Mouse (Mus musculus): ENCODE data around the gene Cox7b. TPM values are rescaled to one million over a fixed set of nuclear protein-coding genes. Genes with fewer than 3 reads are reported as not detected.
"Not testable (repeated sequence)": the region's sequence is repeated elsewhere in the genome, so short reads cannot be mapped to it uniquely, and the experiment has no call there.

Gene Cox7b
- 190 and 306 TPM in 2 replicates for polyA plus RNA-seq (2012; rRNA removed)

GRCm38 (mm10) chrX:106015571-106016322 lies at the start of gene Cox7b:
TSS of gene Cox7b (plus strand) at chrX:106015700.
- DNase-seq (ENCODE audit: low read depth) = peak; percentile 54

- DNase-seq (ENCODE audit: low read depth) = no peak
Measured at GRCm38 (mm10) chrX:106001605-106002004, 13.9 kb upstream of the Cox7b start.

- DNase-seq (ENCODE audit: low read depth) = no peak
Measured at GRCm38 (mm10) chrX:106010762-106011161, 4.7 kb upstream of the Cox7b start.

- DNase-seq (ENCODE audit: low read depth) = no peak
Measured at GRCm38 (mm10) chrX:106011465-106012159, 3.9 kb upstream of the Cox7b start, which contains the start of gene Magt1. TSS of gene Magt1 (minus strand) at chrX:106011906.

GRCm38 (mm10) chrX:106012559-106012958 lies 2.9 kb upstream of the Cox7b start:
- no peak for DNase-seq (ENCODE audit: low read depth)

- no peak for DNase-seq (ENCODE audit: low read depth)
Measured at GRCm38 (mm10) chrX:106013217-106013616, 2.3 kb upstream of the Cox7b start.

GRCm38 (mm10) chrX:106014741-106015377 lies 641 bp upstream of the Cox7b start:
- not testable (repeated sequence) for DNase-seq (ENCODE audit: low read depth)

- DNase-seq (ENCODE audit: low read depth) = no peak
Measured at GRCm38 (mm10) chrX:106017102-106017501, 1.6 kb downstream of the Cox7b start.

- no peak for DNase-seq (ENCODE audit: low read depth)
Measured at GRCm38 (mm10) chrX:106017516-106017915, 2.0 kb downstream of the Cox7b start.

- DNase-seq (ENCODE audit: low read depth) = no peak
Measured at GRCm38 (mm10) chrX:106026418-106027342, 11.2 kb downstream of the Cox7b start, which contains the start of gene Atp7a. TSS of gene Atp7a (plus strand) at chrX:106027276.

- no peak for DNase-seq (ENCODE audit: low read depth)
Measured at GRCm38 (mm10) chrX:106027343-106027674, 11.8 kb downstream of the Cox7b start.

GRCm38 (mm10) chrX:106030176-106030575 lies 14.7 kb downstream of the Cox7b start:
- DNase-seq (ENCODE audit: low read depth) = no peak

- DNase-seq (ENCODE audit: low read depth) = no peak
Measured at GRCm38 (mm10) chrX:106031124-106031523, 15.6 kb downstream of the Cox7b start.

- no peak for DNase-seq (ENCODE audit: low read depth)
Measured at GRCm38 (mm10) chrX:106035727-106036126, 20.2 kb downstream of the Cox7b start.

- DNase-seq (ENCODE audit: low read depth) = no peak
Measured at GRCm38 (mm10) chrX:106037185-106037752, 21.8 kb downstream of the Cox7b start.

- DNase-seq (ENCODE audit: low read depth) = no peak
Measured at GRCm38 (mm10) chrX:106043863-106044617, 28.5 kb downstream of the Cox7b start.

- DNase-seq (ENCODE audit: low read depth) = no peak
Measured at GRCm38 (mm10) chrX:106045455-106045854, 30.0 kb downstream of the Cox7b start.

GRCm38 (mm10) chrX:106045928-106046327 lies 30.4 kb downstream of the Cox7b start:
- no peak for DNase-seq (ENCODE audit: low read depth)

- no peak for DNase-seq (ENCODE audit: low read depth)
Measured at GRCm38 (mm10) chrX:106048191-106048590, 32.7 kb downstream of the Cox7b start.

Measured in gonadal fat pad, adult 2 months (tissue).